Mouse (Mus musculus) activated CD4-positive, CD25-positive, alpha-beta regulatory T cell, adult 4 months (primary cell): Measurements from ENCODE around the gene Rce1. TPM values are rescaled to one million over a fixed set of nuclear protein-coding genes. Genes with fewer than 3 reads are reported as not detected.
"Not testable (repeated sequence)": the region's sequence is repeated elsewhere in the genome, so short reads cannot be mapped to it uniquely, and the experiment has no call there.

Experiments used
- ATAC-seq: one replicate; pipeline ENCODE4 v1.8.0; 2017
- polyA plus RNA-seq, 2 experiments: library from polyadenylated mRNA; unstranded; fragments of 100-300 nt; shearing (Covaris generic); gene quantifications; one replicate each; pipeline ENCODE4 v1.2.1; 2017

Rce1 gene
- polyA plus RNA-seq, 2 experiments from 2014 or later: 38.4 to 47.2 TPM

DNA sequence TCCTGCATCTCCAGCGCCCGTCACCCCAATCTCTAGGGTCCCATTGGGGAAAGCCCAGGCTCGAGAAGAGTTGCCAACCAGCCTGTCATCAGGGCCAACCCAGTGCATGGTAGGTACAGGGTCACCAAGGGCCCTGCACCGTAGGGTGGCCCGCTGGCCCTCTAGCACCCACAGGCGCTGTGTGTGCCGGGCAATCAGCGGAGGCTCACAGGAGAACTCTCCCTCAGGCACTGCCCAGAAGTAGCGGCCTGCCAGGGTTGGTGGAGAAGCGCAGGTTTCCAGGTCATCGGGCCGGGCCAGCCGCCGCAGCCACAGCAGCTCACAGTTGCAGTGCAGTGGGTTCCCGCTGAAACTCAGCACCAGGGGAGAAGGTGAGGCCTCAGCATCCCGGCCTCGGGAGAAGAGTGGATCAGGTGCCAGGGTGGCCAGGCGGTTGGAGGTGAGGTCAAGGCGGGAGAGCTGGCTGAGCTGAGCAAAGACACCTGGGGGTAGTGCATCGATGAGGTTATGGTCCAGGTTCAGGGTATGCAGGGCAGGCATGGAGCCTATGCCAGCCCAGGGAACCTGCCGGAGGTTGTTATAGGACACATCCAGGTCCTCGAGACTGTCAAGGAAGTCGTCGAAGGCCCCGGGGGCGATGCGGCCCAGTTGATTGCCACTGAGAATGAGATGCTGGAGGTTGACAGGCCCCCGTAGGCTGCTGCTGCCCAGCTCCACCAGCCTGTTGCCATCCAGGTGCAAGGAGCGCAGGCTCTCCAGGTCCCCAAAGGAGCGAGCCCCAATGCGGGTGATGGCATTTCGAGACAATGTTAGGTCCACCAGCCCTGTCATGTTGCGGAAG is 11.8 kb downstream of the Rce1 start:
- no peak for ATAC-seq

- ATAC-seq: no peak
Measured at GRCm38 (mm10) chr19:4612181-4612961, 13.1 kb downstream of the Rce1 start.

- no peak for ATAC-seq
Measured at GRCm38 (mm10) chr19:4610109-4610508, 15.3 kb downstream of the Rce1 start.

- no peak for ATAC-seq
Measured at GRCm38 (mm10) chr19:4608511-4608910, 16.9 kb downstream of the Rce1 start.

GRCm38 (mm10) chr19:4607406-4607805 is 18.0 kb downstream of the Rce1 start:
- no peak for ATAC-seq

GRCm38 (mm10) chr19:4605654-4606053 is 19.8 kb downstream of the Rce1 start:
- ATAC-seq: no peak

DNA sequence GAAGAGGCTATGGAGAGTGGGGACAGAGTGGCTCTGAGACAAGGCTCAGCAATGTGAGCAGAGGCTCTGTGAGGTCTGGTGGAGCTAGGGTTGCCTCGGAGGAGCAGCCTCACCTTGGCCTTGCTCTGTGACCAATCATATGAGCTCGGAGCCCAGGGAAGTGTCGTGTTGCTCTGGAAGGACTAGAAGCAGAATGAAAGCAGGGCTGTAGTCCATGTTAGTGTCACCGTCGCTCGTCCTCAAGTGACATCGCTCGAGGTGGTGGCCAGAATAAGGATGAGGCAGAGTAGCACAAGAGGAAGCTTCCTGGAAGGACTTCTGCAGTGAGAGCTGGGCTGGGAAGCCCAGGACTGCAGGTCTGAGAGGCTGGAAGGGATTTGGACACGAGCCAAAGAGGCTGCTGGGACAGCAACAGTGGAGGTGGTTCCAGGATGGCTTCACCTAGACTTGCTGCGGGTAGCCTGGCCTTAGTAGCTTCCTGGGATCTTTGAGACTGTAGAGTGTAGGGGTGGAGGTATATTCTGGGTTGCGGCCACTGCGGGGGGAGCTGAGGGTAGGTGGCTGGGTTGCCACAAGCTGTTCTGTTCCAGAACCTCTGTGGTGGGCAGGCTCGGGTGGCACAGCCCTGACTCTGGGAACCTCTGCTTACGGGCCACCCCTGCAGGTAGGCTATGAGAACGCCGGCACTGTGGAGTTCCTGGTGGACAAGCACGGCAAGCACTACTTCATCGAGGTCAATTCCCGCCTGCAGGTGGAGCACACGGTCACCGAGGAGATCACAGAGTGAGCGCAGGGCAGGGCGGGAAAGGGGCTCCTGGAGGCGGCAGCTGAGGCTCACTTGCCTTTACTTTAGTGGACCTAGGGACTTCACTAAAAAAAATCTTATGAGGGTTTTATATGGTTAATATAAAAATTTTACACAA is 21.4 kb downstream of the Rce1 start:
- ATAC-seq: no peak

- ATAC-seq: no peak
Measured at GRCm38 (mm10) chr19:4602459-4602858, 23.0 kb downstream of the Rce1 start.

- no peak for ATAC-seq
Measured at GRCm38 (mm10) chr19:4596071-4596470, 29.4 kb downstream of the Rce1 start.

- ATAC-seq: no peak
Measured at GRCm38 (mm10) chr19:4593792-4594522, 31.5 kb downstream of the Rce1 start.

GRCm38 (mm10) chr19:4590025-4590424 is 35.4 kb downstream of the Rce1 start:
- ATAC-seq: no peak

DNA sequence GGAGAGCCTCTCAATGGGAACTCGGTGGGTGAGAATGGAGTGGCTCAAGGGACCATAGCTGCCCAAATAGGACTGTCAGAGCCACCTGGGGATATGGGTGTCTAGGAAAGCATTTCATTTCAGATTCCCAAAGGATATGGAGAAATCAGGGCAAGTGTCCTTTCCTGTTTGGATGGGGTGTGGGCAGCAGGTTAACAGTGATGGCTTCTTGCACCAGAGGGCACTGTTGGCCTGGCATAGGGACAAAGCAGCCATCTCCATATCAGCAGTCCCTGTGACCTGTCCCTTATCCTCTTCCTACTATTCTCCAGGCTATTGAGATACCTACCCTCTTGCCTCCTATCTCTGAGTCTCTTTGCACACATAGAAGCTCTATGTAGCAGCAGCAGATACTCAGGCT is 36.4 kb downstream of the Rce1 start:
- ATAC-seq: no peak

DNA sequence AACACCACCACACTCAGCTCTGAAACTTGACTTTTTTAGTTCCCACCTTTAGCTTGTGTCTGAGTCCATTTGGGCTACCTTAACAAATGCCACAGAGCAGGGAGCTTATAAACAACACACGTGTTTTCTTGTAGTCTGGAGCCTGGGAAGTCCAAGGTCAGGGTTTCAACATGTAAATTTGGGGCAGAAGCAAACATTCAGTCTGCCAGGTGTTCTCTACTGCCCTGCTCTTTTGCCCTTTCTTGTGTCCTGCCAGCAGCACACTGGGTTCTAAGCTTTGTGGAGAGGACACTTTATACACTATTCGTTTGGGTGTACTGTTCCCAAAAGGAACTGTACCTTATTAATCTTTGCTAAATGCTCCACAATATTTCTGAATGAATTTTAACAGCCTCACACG is 37.0 kb downstream of the Rce1 start:
- no peak for ATAC-seq

DNA sequence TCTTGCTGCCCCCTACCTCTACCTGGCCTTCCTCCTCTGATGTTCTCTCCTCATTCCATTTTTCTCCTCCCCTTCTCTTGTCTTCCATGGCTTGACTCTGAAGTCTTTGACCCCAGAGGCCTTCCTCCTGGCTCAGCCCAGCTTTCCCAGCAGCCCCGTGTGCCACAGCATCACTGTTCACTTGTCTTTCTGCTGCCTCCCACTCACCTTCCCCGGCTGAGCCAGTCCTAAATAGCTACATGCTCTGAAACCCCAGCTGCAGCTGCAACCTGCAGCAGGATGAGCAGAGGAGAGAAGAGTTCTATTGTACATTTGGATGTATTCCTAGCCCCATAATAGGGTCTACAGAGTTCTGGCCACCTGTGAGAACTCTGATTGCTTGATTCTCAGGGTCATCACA is 38.0 kb downstream of the Rce1 start:
- ATAC-seq: no peak

DNA sequence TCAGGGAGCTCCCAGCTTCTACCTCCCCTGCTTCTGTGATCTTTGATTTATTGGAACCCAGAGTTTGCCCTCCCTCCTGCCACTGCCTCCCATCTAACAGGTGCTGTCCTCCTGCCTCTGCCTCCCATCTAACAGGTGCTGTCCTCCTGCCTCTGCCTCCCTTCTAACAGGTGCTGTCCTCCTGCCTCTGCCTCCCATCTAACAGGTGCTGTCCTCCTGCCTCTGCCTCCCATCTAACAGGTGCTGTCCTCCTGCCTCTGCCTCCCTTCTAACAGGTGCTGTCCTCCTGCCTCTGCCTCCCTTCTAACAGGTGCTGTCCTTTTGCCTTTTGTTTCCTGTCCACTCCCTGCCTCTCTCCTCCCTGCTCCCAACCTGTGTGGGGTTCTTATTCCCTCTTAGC is 38.7 kb downstream of the Rce1 start:
- ATAC-seq: not testable (repeated sequence)

DNA sequence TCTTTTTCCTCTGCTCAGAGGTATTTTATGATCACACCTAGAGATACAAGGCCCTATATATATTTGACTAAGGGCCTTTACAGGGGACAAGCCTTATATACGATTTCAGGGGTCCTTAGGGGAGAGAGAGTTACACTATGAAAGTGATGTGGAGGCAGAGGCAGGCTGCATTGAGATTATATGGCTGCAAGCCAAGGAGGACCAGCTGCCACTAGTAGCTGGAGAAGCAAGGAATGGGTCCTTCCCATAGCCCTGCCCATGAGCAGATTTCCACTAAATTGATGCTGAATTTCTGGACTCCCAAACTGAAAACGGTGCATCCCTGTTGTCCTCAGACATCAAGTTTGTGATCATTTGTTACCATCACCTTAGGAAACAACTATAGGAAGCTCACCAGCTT is 41.6 kb downstream of the Rce1 start:
- ATAC-seq: no peak

GRCm38 (mm10) chr19:4579296-4579695 is 46.1 kb downstream of the Rce1 start:
- ATAC-seq: no peak

DNA sequence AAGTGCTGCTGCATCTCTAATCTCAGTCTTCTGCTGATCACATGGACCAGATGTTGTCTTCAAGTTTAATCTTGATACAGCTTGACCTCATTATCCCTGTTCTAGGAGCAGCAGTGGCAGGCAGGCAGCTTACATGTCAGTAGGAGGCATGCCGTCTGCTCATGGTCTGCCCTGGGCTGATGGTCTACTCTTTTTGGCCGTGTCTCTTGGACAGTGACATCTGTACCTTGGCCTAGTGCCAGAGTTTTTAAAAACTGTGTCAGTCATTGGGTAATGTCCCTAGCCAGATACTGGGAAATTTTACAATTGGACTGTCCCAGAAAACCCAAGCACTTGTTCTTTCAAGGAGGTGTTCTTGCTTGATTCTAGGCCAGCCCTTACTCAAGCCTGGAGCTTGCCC is 46.6 kb downstream of the Rce1 start:
- ATAC-seq: no peak

DNA sequence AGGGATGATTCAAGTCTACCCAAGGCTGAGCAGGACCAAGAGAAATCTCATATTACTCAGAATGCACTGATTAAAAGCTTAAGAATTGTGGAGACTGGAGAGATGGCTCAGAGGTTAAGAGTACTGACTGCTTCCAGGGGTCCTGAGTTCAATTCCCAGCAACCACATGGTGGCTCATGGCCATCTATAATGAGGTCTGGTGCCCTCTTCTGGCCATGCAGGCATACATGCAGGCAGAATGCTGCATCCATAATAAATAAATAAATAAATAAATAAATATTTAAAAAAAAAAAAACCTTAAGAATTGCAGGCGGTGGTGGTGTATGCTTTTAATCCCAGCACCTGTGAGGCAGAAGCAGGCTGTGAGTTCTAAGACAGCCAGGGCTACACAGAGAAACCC is 52.2 kb downstream of the Rce1 start:
- no peak for ATAC-seq
